In the genomic region with DNA sequence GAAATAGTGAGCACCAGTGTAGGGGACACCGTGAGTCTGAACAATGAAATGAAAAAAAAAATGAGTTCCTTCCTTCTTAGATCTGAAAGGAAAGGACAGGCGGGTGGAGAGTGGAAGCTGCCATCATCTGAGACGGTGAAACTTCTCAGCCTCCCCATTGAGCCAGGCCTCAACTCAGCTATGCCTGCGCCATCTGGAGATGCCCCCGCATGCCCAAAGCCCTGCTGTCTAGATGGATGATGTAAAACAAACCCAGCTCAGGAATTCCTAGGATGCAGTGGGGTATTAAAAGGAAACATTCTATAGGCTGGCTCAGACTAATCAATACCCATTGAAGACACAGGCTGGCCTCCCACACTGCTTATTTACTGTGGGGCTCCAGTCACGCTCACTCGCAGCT, we compare ENCODE assay signal across 21 mouse cellular contexts.
A peak's percentile ranks its signal among the peaks of the same experiment; 100 is the strongest.
DNase-seq lines count a peak whose midpoint lies in the region; ATAC-seq lines count a peak whose summit lies in the region.
"Had no signal": no experiment of that assay in that cellular context is flagged by ENCODE, and none has a peak within 500 bp of the region (broad histone marks: within the 10 kb centered on the region; RNA-seq: fewer than 3 reads in every experiment).

No protein-coding gene starts in this region.

- H3K4me1 ChIP-seq in hindbrain, embryonic 11.5 days (replicated peaks; ENCODE audit: control insufficient read depth, insufficient read depth, low read length), result peaks cover 2% of the 10 kb centered on the region
- H3K4me1 ChIP-seq in hindbrain, embryonic 14.5 days (replicated peaks; ENCODE audit: control insufficient read depth, insufficient read depth, low read length), result peaks cover 49% of the 10 kb centered on the region
- H3K4me1 ChIP-seq in hindbrain, embryonic 16.5 days (ENCODE audit: control insufficient read depth, insufficient read depth, low read depth, low read length), result peaks cover 22% of the 10 kb centered on the region
- H3K4me1 ChIP-seq: limb, embryonic 10.5 days had no signal

- peak; percentile 33 to 65 for DNase-seq in cerebellum, postnatal 10 days
- DNase-seq in cerebellum, postnatal 36 days, result no peak
- DNase-seq in hindbrain, embryonic 11.5 days (ENCODE audit: low spot score), result no peak
- DNase-seq in hindbrain, embryonic 14.5 days (ENCODE audit: low spot score), result no peak
- peak; percentile 42 to 50 for DNase-seq in left cerebral cortex, adult 18-20 months (ENCODE audit: low spot score in 2 of 2)
- DNase-seq in left cerebral cortex, adult 8-10 months (ENCODE audit: low spot score in 2 of 2), result no peak
- DNase-seq in thymus, postnatal 10 days (ENCODE audit: low spot score in 2 of 2), result no peak
- DNase-seq: adrenal gland, adult 2 months; cerebellum, adult 9-10 months; gastrocnemius, postnatal 14 days; heart, adult 18-20 months; heart, postnatal 36 days; kidney, postnatal 10 days; liver, postnatal 0 days; thymus, postnatal 4 days had no signal

- H3K4me3 ChIP-seq in hindbrain, embryonic 11.5 days (ENCODE audit: low read depth, low read length), result no peak overlapping the region
- H3K4me3 ChIP-seq in hindbrain, embryonic 14.5 days (replicated peaks; ENCODE audit: low read length), result no peak overlapping the region
- no peak overlapping the region for H3K4me3 ChIP-seq in hindbrain, embryonic 16.5 days (ENCODE audit: low read length)
- H3K4me3 ChIP-seq: embryonic facial prominence, embryonic 13.5 days; heart, embryonic 13.5 days; intestine, embryonic 15.5 days; left cerebral cortex, adult 2 months; limb, embryonic 10.5 days had no signal

- H3K9me3 ChIP-seq in hindbrain, embryonic 11.5 days (ENCODE audit: control insufficient read depth, low read length), result no peaks in the 10 kb centered on the region
- H3K9me3 ChIP-seq in hindbrain, embryonic 14.5 days (ENCODE audit: control insufficient read depth, low read length), result no peaks in the 10 kb centered on the region
- H3K9me3 ChIP-seq in hindbrain, embryonic 16.5 days (ENCODE audit: control insufficient read depth, low read length), result no peaks in the 10 kb centered on the region
- H3K9me3 ChIP-seq: embryonic facial prominence, embryonic 13.5 days; heart, embryonic 13.5 days; intestine, embryonic 15.5 days; limb, embryonic 10.5 days had no signal

- H3K27me3 ChIP-seq in hindbrain, embryonic 11.5 days (ENCODE audit: control insufficient read depth, insufficient read depth, low read length), result no peaks in the 10 kb centered on the region
- no peaks in the 10 kb centered on the region for H3K27me3 ChIP-seq in hindbrain, embryonic 14.5 days (ENCODE audit: control insufficient read depth, insufficient read depth, low read length)
- H3K27me3 ChIP-seq in hindbrain, embryonic 16.5 days (replicated peaks; ENCODE audit: control insufficient read depth, insufficient read depth, low read length), result no peaks in the 10 kb centered on the region
- H3K27me3 ChIP-seq: embryonic facial prominence, embryonic 13.5 days; heart, embryonic 13.5 days; intestine, embryonic 15.5 days had no signal

- H3K9ac ChIP-seq in hindbrain, embryonic 11.5 days (ENCODE audit: low read depth, low read length), result no peak overlapping the region
- H3K9ac ChIP-seq in hindbrain, embryonic 14.5 days, result no peak overlapping the region
- H3K9ac ChIP-seq in hindbrain, embryonic 16.5 days (ENCODE audit: low read depth, low read length), result no peak overlapping the region
- H3K9ac ChIP-seq: embryonic facial prominence, embryonic 13.5 days; heart, embryonic 13.5 days; intestine, embryonic 15.5 days; liver, postnatal 0 days had no signal

- H3K36me3 ChIP-seq in hindbrain, embryonic 11.5 days (ENCODE audit: control insufficient read depth, insufficient read depth, low read length), result no peaks in the 10 kb centered on the region
- H3K36me3 ChIP-seq in hindbrain, embryonic 14.5 days (replicated peaks; ENCODE audit: control insufficient read depth, insufficient read depth), result 0 out of 2 replicates have a peak, but pooled peaks cover 2% of the 10 kb centered on the region
- H3K36me3 ChIP-seq in hindbrain, embryonic 16.5 days (ENCODE audit: control insufficient read depth, insufficient read depth, low read length), result no peaks in the 10 kb centered on the region
- H3K36me3 ChIP-seq: intestine, embryonic 15.5 days had no signal

- 28% methylated on average over 7 of the region's 7 CpGs for WGBS in hindbrain, embryonic 11.5 days
- WGBS in hindbrain, embryonic 14.5 days, result 35% methylated on average over 7 of the region's 7 CpGs
- 40% methylated on average over 7 of the region's 7 CpGs for WGBS in hindbrain, embryonic 16.5 days

- no peak for ATAC-seq in hindbrain, embryonic 11.5 days (ENCODE audit: low FRiP score)
- no peak for ATAC-seq in hindbrain, embryonic 14.5 days (ENCODE audit: low FRiP score)
- ATAC-seq in hindbrain, embryonic 16.5 days, result no peak
- ATAC-seq: intestine, embryonic 15.5 days; liver, postnatal 0 days had no signal

- 0 out of 2 replicates have a peak overlapping the region, but pooled peaks have one; percentile 13 for H3K27ac ChIP-seq in hindbrain, embryonic 11.5 days (ENCODE audit: low read depth, low read length)
- no peak overlapping the region for H3K27ac ChIP-seq in hindbrain, embryonic 14.5 days
- H3K27ac ChIP-seq in hindbrain, embryonic 16.5 days (ENCODE audit: low read depth, low read length), result peak overlapping the region; percentile 23; the same call in 1 of the 2 replicates
- H3K27ac ChIP-seq: embryonic facial prominence, embryonic 13.5 days; heart, embryonic 13.5 days; intestine, embryonic 15.5 days; left cerebral cortex, adult 2 months; limb, embryonic 10.5 days had no signal

- H3K4me2 ChIP-seq in hindbrain, embryonic 11.5 days (replicated peaks; ENCODE audit: low read depth, low read length), result no peak overlapping the region
- no peak overlapping the region for H3K4me2 ChIP-seq in hindbrain, embryonic 14.5 days (replicated peaks)
- no peak overlapping the region for H3K4me2 ChIP-seq in hindbrain, embryonic 16.5 days (ENCODE audit: low read length)
- H3K4me2 ChIP-seq: embryonic facial prominence, embryonic 13.5 days; heart, embryonic 13.5 days; intestine, embryonic 15.5 days had no signal

Comparison
In these comparisons a context has a peak if more than half of its experiments do, and no peak if none do; other contexts are left out.
1. DNase-seq: peak in cerebellum, postnatal 10 days (2 of 2) and left cerebral cortex, adult 18-20 months (2 of 2); none in cerebellum, postnatal 36 days (0 of 2), hindbrain, embryonic 11.5 days (single experiment), hindbrain, embryonic 14.5 days (single experiment), left cerebral cortex, adult 8-10 months (0 of 2) and thymus, postnatal 10 days (0 of 2).